Mouse (Mus musculus): ENCODE results near the gene Dedd2. TPM values are rescaled to one million over a fixed set of nuclear protein-coding genes. Genes with fewer than 3 reads are reported as not detected.
"Not testable (repeated sequence)": the region's sequence is repeated elsewhere in the genome, so short reads cannot be mapped to it uniquely, and the experiment has no call there.

Dedd2 gene
- 2.3 and 2.5 TPM in 2 replicates for polyA plus RNA-seq (2011; ENCODE audit: insufficient read length, low read depth, missing spikeins)

DNA sequence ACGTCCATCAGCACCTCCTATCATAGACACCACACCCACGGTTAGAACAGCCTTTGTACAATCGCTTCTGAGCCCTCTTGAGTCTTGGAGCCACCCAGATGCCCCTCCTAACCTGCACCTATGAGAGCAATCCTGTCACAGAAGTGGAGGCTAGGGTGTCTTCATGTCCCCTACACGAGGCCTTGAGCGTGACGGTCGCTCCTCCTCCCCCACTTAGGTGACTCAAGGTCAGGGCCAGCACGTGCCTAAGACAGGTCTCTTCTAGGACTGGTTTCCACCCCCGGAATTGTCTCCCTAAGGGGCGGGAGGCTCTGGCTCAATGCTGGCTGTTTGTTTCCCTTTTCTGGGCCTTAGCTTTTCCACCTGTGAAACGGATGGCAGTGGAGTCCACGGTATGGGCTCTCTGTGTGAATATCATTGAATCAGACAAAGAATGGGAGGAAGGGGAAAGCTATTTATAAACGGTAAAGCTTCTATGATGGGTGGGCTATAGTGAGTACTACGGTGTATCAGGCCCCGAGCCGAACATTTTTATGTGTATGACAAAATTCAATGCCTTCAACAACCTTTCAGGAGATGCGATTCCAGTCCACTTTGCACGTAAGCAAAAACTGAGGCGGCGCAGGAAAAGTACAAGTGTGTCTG, at the start of gene Dedd2:
Gene Dedd2, minus strand, starts transcription at position 159 of the 645 bp plus-strand sequence.
- H3K4me3 ChIP-seq (ENCODE audit: insufficient read depth, low read length): peak within 1 kb of the TSS; percentile 86
- no peak for TF ChIP-seq CTCF (IDR thresholded peaks at IDR 0.05; ENCODE audit: borderline replicate concordance, insufficient read depth, low read length)
- TF ChIP-seq POLR2A (IDR thresholded peaks at IDR 0.05; ENCODE audit: low read depth, low read length): no peak
- H3K27ac ChIP-seq (ENCODE audit: insufficient read depth, low read length): peak within 1 kb of the TSS; percentile 63
- H3K4me1 ChIP-seq (ENCODE audit: control insufficient read depth, insufficient read depth, low read length): peaks cover 8% of the 10 kb centered on the region

DNA sequence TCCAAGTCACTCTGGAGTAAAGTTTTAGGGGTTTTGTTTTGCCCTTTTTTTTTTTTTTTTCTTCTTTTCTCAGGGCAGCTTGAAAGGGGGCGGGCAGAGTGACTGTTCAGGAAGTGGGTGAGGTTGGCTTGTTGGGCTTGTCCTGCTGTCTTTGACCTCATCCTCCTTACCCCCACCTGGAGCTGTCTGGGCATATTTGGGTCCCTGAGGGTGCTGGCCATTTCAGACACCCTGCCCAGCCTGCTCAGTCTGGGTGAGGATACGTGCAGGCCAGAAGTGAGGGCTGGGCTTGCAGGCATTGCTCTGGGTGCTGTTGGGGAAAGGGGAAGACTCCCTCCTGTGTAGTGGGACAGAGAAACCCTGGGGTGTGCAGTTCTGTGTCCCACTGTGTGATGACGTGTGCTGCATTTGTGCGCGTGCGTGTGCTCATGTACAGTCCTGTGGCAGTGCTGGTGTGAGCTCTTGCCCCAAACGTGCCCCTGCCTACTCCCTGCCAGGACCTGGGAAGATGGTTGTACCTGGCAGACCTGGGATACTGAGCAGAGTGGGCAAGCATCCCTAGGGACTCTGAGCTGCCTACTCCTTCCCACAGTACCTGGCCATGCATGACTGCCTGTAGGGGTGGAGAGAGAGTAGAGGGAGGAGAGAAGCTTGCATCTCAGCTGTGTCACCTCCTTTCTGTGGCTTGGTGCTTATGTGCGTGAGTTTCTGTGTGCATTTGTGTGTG, 49.3 kb upstream of the Dedd2 start:
- peak overlapping the region; percentile 83 for H3K4me3 ChIP-seq (ENCODE audit: insufficient read depth, low read length)
- no peak for TF ChIP-seq CTCF (IDR thresholded peaks at IDR 0.05; ENCODE audit: borderline replicate concordance, insufficient read depth, low read length)
- TF ChIP-seq POLR2A (IDR thresholded peaks at IDR 0.05; ENCODE audit: low read depth, low read length): 0 out of 2 replicates have a peak, but pooled peaks have one; percentile 11
- peak overlapping the region; percentile 45; the same call in 1 of the 2 replicates for H3K27ac ChIP-seq (ENCODE audit: insufficient read depth, low read length)
- peaks cover 7% of the 10 kb centered on the region for H3K4me1 ChIP-seq (ENCODE audit: control insufficient read depth, insufficient read depth, low read length)

DNA sequence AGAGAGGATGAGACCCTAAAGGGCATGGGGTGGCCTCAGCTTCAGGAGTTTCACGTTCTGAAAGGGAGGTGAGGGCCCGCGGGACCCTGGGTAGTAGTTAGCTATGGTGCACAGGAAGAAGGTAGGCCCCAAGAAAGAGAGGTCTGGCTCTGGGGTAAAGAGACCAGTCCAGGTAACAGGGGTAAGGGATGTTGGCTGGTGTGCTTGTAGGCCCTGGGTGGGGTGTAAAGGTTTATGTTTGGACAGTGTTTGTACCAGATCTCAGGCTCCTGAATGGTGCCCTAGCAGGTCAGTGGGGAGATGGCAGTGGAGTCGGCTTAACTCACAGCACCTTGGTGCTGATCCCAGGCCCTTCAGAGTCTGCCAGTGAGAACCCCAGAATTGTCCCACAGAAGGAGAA, 48.6 kb upstream of the Dedd2 start:
- no peak for TF ChIP-seq POLR2A (IDR thresholded peaks at IDR 0.05; ENCODE audit: low read depth, low read length)
- TF ChIP-seq CTCF (IDR thresholded peaks at IDR 0.05; ENCODE audit: borderline replicate concordance, insufficient read depth, low read length): no peak
- H3K27ac ChIP-seq (ENCODE audit: insufficient read depth, low read length): peak overlapping the region; percentile 45

DNA sequence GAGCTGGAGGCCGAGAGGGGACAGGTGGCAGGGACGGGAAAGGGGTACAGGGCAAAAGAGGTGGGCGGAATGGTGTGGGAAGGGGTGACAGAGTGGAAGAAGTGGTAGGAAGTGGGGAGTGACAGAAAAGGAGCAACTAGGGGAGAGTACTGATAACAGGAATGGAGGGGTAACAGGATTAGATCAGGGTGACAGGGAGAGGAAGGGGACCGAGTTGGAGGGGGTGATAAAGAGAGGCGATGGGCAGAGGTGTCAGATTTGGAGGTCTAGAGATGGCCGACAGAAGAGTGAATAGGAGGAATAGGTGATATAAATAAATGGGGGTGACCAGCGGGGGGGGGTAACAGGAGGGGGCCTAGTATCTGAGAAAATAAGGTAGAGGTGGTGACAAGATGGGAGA, 48.2 kb upstream of the Dedd2 start:
- H3K4me1 ChIP-seq (ENCODE audit: control insufficient read depth, insufficient read depth, low read length): peaks cover 4% of the 10 kb centered on the region; the same call in 1 of the 2 replicates
- peak overlapping the region; percentile 72; the same call in 1 of the 2 replicates for H3K27ac ChIP-seq (ENCODE audit: insufficient read depth, low read length)
- TF ChIP-seq POLR2A (IDR thresholded peaks at IDR 0.05; ENCODE audit: low read depth, low read length): no peak
- no peak for TF ChIP-seq CTCF (IDR thresholded peaks at IDR 0.05; ENCODE audit: borderline replicate concordance, insufficient read depth, low read length)
- H3K4me3 ChIP-seq (ENCODE audit: insufficient read depth, low read length): peak overlapping the region; percentile 83

More for the DNA sequence above, 48.6 kb upstream of the Dedd2 start:
- H3K4me1 ChIP-seq (ENCODE audit: control insufficient read depth, insufficient read depth, low read length): peaks cover 4% of the 10 kb centered on the region; the same call in 1 of the 2 replicates
- H3K4me3 ChIP-seq (ENCODE audit: insufficient read depth, low read length): peak overlapping the region; percentile 83

DNA sequence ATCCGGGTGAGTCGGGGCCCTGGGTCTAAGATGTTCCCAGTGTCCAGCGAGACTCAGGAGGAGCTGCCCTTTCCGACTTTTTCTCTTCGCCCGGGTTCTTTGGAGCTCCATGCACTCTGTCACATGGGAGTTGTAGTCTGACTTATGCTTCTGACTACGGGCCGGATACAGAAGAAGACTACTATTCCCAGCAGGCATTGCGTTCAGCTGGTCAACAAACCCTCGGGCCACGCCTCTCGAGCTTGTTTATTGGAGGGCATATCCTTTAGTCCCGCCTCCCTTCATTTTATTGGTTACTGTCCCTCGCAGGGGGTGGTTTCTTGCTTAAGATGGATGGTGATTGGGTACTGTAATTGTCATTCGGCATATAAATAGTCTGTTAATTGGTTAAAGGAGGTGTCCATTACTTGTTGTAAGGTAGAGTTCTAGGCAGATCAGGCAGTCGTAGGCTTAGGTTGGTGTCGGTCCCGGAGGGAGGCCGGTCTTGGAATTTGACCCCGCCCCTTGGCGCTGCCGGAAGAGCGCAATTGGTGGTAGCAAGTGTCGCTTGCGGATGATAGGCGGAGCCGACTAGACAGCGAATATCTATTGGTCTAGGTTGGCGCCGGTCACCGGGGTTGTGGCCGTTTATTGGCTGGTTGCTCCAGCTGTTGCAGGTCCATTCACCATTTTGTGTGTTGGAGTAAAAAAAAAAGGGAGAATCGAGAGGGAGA, 47.5 kb upstream of the Dedd2 start:
- H3K4me3 ChIP-seq (ENCODE audit: insufficient read depth, low read length): peak overlapping the region; percentile 83
- H3K4me1 ChIP-seq (ENCODE audit: control insufficient read depth, insufficient read depth, low read length): peaks cover 4% of the 10 kb centered on the region; the same call in 1 of the 2 replicates
- TF ChIP-seq CTCF (IDR thresholded peaks at IDR 0.05; ENCODE audit: borderline replicate concordance, insufficient read depth, low read length): no peak
- TF ChIP-seq POLR2A (IDR thresholded peaks at IDR 0.05; ENCODE audit: low read depth, low read length): no peak
- H3K27ac ChIP-seq (ENCODE audit: insufficient read depth, low read length): peak overlapping the region; percentile 84

DNA sequence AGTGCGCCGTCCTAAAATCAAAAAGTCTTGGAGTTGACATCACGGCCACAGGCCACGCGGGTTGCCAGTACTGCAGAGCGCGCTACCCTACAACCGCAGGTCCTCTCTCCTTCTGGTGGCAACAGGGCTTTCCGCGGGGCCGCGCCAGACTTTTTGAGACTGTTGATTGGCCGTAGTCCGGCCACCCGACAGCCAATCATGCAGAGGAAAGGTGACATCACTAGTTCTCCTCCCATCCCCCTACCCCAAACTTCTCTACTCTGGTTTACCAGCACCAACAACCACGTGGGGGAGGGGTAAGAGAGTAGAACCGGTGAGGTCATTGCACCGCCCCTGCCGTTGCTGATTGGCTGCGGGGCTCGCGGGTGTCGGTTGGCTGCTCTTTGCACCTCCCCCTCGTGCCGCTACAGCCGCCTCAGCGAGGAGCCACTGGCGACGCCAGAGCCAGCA, 46.9 kb upstream of the Dedd2 start, which contains the start of gene Cic:
Gene Cic, plus strand, starts transcription at position 404 of the 450 bp plus-strand sequence.
- peaks cover 4% of the 10 kb centered on the region; the same call in 1 of the 2 replicates for H3K4me1 ChIP-seq (ENCODE audit: control insufficient read depth, insufficient read depth, low read length)
- peak within 1 kb of the TSS; percentile 84 for H3K27ac ChIP-seq (ENCODE audit: insufficient read depth, low read length)
- peak within 1 kb of the TSS; percentile 83 for H3K4me3 ChIP-seq (ENCODE audit: insufficient read depth, low read length)
- TF ChIP-seq CTCF (IDR thresholded peaks at IDR 0.05; ENCODE audit: borderline replicate concordance, insufficient read depth, low read length) (no peak), POLR2A (IDR thresholded peaks at IDR 0.05; ENCODE audit: low read depth, low read length) (peak; percentile 78)

DNA sequence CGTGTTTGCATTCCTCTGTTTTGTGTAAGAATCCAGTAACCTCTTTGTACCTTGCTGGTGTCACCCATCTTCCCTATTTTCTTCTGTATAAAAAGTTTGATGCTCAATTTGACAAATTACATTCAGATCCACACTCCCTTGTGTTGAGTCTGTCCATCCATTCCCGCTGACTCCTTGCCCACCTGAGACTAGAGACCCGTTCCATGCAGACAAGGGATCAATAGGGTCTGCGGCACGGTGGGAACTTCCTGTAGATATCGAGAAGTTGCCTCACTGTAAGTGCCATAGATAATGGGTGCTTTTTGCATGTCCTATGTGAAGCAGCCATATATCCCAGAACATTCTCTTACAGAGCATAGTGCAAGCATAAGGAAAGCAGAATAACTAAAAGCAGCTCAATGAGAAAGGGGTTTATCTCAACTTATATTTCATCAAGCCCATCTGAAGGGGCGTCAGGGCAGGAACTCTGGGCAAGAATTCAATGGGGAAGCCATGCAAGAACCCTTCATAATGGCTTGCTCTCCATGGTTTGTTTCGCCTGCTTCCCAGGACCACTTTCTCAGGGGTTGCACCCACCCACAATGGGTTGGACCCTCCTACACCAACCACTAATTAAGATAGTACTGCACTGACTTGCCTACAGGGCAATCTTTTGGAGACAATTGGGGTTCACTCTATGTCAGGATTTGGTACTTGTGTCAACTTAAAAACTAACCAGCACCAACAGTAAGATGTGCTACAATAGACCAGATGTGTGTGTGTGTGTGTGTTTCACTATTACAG, 46.0 kb upstream of the Dedd2 start:
- Histone ChIP-seq H3K4me3 (ENCODE audit: insufficient read depth, low read length) (no peak overlapping the region), H3K4me1 (ENCODE audit: control insufficient read depth, insufficient read depth, low read length) (peaks cover 4% of the 10 kb centered on the region; the same call in 1 of the 2 replicates), H3K27ac (ENCODE audit: insufficient read depth, low read length) (no peak overlapping the region)
- TF ChIP-seq CTCF (IDR thresholded peaks at IDR 0.05; ENCODE audit: borderline replicate concordance, insufficient read depth, low read length) (no peak), POLR2A (IDR thresholded peaks at IDR 0.05; ENCODE audit: low read depth, low read length) (no peak)

DNA sequence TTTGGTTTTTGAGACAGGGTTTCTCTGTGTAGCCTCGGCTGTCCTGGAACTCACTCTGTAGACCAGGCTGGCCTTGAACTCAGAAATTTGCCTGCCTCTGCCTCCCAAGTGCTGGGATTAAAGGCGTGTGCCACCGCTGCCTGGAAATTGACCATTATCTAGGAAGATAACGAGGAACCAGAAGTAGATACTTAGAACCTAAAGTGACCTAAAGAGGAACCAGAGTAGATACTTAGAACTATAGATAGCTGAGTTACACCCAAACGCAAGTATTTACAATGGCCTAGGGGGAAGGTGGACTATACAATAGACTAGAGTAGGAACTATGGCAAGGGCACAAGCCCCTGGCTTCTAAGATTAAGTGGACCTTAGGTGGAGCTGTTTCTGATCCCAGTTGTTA, 45.3 kb upstream of the Dedd2 start:
- H3K4me3 ChIP-seq (ENCODE audit: insufficient read depth, low read length); H3K4me1 ChIP-seq (ENCODE audit: control insufficient read depth, insufficient read depth, low read length); H3K27ac ChIP-seq (ENCODE audit: insufficient read depth, low read length): not testable (repeated sequence)

All from embryonic fibroblast, embryonic 13.5 days (primary cell).